Mouse (Mus musculus) MEL (cell line): ENCODE data around the gene Klk6.

ENCODE experiments used
- CTCF ChIP-seq, 3 experiments: IDR thresholded peaks in 2 of 3; conservative IDR thresholded peaks in 1 of 3; 2 replicates each; pipeline ENCODE4 v1.5.1; 2011 to 2012; ENCODE audit warnings: low read length in 3 of 3, low read depth in 2 of 3, mild to moderate bottlenecking in 2 of 3, improper control_type of control experiment in 1 of 3, inconsistent platforms in 1 of 3, mixed read lengths in 1 of 3, moderate library complexity in 1 of 3; ENCODE audit not compliant: control insufficient read depth in 1 of 3, insufficient read depth in 1 of 3, poor library complexity in 1 of 3, severe bottlenecking in 1 of 3
- EP300 ChIP-seq, 2 experiments: IDR thresholded peaks; 2 replicates each; pipeline ENCODE4 v1.6.1; 2011; ENCODE audit warnings: improper control_type of control experiment in 2 of 2, low read length in 2 of 2, low read depth in 1 of 2, mild to moderate bottlenecking in 1 of 2
- GATA1 ChIP-seq: IDR thresholded peaks from 2 replicates; pipeline ENCODE4 v1.6.1; 2011; ENCODE audit warnings: low read depth, low read length, improper control_type of control experiment
- KAT2A ChIP-seq: conservative IDR thresholded peaks from 2 replicates; pipeline ENCODE4 v1.6.1; 2012; ENCODE audit warnings: low read depth, low read length, improper control_type of control experiment, inconsistent platforms
- MAZ ChIP-seq: IDR thresholded peaks from 2 replicates; pipeline ENCODE4 v1.6.1; 2012; ENCODE audit warnings: low read depth, mild to moderate bottlenecking, inconsistent platforms, low read length, improper control_type of control experiment
- MEF2A ChIP-seq: IDR thresholded peaks from 2 replicates; pipeline ENCODE4 v1.6.1; 2014; ENCODE audit warnings: low read depth, mild to moderate bottlenecking, inconsistent platforms, low read length, improper control_type of control experiment; ENCODE audit not compliant: poor library complexity, insufficient replicate concordance, severe bottlenecking; ENCODE audit errors: extremely low read depth
- MXI1 ChIP-seq: IDR thresholded peaks from 2 replicates; pipeline ENCODE4 v1.6.1; 2011; ENCODE audit warnings: mild to moderate bottlenecking, low read depth, low read length, improper control_type of control experiment
- NRF1 ChIP-seq: IDR thresholded peaks from 2 replicates; pipeline ENCODE4 v1.6.1; 2014; ENCODE audit warnings: low read depth, mild to moderate bottlenecking, inconsistent platforms, low read length, improper control_type of control experiment, moderate library complexity; ENCODE audit not compliant: poor library complexity, insufficient read depth, severe bottlenecking
- POLR2A ChIP-seq, 2 experiments: IDR thresholded peaks; 2 replicates each; pipeline ENCODE4 v1.6.1; 2011 to 2012; ENCODE audit warnings: low read length in 2 of 2, mild to moderate bottlenecking in 2 of 2, control low read depth in 1 of 2, improper control_type of control experiment in 1 of 2, low read depth in 1 of 2, moderate library complexity in 1 of 2; ENCODE audit not compliant: control insufficient read depth in 1 of 2, insufficient read depth in 1 of 2, poor library complexity in 1 of 2
- POLR2AphosphoS5 ChIP-seq: IDR thresholded peaks from 2 replicates; pipeline ENCODE4 v1.6.1; 2012; ENCODE audit warnings: low read depth, borderline replicate concordance, mild to moderate bottlenecking, inconsistent platforms, low read length, moderate library complexity, mixed read lengths
- SIN3A ChIP-seq: IDR thresholded peaks from 2 replicates; pipeline ENCODE4 v1.6.1; 2012; ENCODE audit warnings: low read length, improper control_type of control experiment, inconsistent platforms
- TBP ChIP-seq: IDR thresholded peaks from 2 replicates; pipeline ENCODE4 v1.8.0; 2011; ENCODE audit warnings: low read depth, low read length, improper control_type of control experiment
- USF1 ChIP-seq: IDR thresholded peaks from 2 replicates; pipeline ENCODE4 v1.6.1; 2014; ENCODE audit warnings: low read depth, mild to moderate bottlenecking, inconsistent platforms, low read length, improper control_type of control experiment, moderate library complexity
- ZKSCAN1 ChIP-seq: IDR thresholded peaks from 2 replicates; pipeline ENCODE4 v1.6.1; 2012; ENCODE audit warnings: low read depth, mild to moderate bottlenecking, inconsistent platforms, low read length, improper control_type of control experiment, moderate library complexity

GRCm38 (mm10) chr7:43810994-43811393, 13.3 kb upstream of the Klk6 start, which contains the start of gene Klk7:
- TF ChIP-seq POLR2A (IDR thresholded peaks at IDR 0.05; ENCODE audit: control insufficient read depth in 1 of 2, insufficient read depth in 1 of 2, low read depth in 1 of 2, low read length in 2 of 2, poor library complexity in 1 of 2) (no peak), CTCF (IDR thresholded peaks at IDR 0.05 in 2 of 3, conservative IDR thresholded peaks at IDR 0.05 in 1 of 3; ENCODE audit: control insufficient read depth in 1 of 3, insufficient read depth in 1 of 3, low read depth in 2 of 3, low read length in 3 of 3, poor library complexity in 1 of 3, severe bottlenecking in 1 of 3) (no peak), MEF2A (no peak), TBP (no peak), SIN3A (no peak), KAT2A (no peak), NRF1 (no peak), MAZ (no peak), ZKSCAN1 (no peak), USF1 (no peak), EP300 (IDR thresholded peaks at IDR 0.05; ENCODE audit: low read depth in 1 of 2, low read length in 2 of 2) (no peak), MXI1 (no peak), POLR2AphosphoS5 (no peak), GATA1 (no peak)
